Mouse (Mus musculus) right cerebral cortex, adult 2 months (tissue): Measurements from ENCODE around the gene Tmbim1.
"Not testable (repeated sequence)": the region's sequence is repeated elsewhere in the genome, so short reads cannot be mapped to it uniquely, and the experiment has no call there.

ENCODE experiments used
- DNase-seq, 2 experiments: peaks; one replicate each; pipeline ENCODE4 v3.0.0; 2021 to 2022; ENCODE audit warnings: low spot score in 2 of 2

Gene Tmbim1

GRCm38 (mm10) chr1:74305522-74305921 lies at the start of gene Tmbim1:
Gene Tmbim1 (minus strand): TSS chr1:74305622.
- DNase-seq: no peak

- DNase-seq: no peak
These were observed 48.2 kb upstream of the Tmbim1 start for GRCm38 (mm10) chr1:74353453-74354229.

GRCm38 (mm10) chr1:74352532-74353096 lies 47.2 kb upstream of the Tmbim1 start:
- no peak for DNase-seq

- no peak for DNase-seq
These were observed 45.9 kb upstream of the Tmbim1 start for GRCm38 (mm10) chr1:74351185-74351769.

GRCm38 (mm10) chr1:74344163-74344916 lies 38.9 kb upstream of the Tmbim1 start:
- DNase-seq: no peak

- DNase-seq: no peak
These were observed 37.7 kb upstream of the Tmbim1 start for GRCm38 (mm10) chr1:74343161-74343560.

GRCm38 (mm10) chr1:74342308-74342707 lies 36.9 kb upstream of the Tmbim1 start:
- DNase-seq: no peak

- no peak for DNase-seq
These were observed 36.5 kb upstream of the Tmbim1 start for GRCm38 (mm10) chr1:74341898-74342297.

- DNase-seq: not testable (repeated sequence)
These were observed 35.6 kb upstream of the Tmbim1 start for GRCm38 (mm10) chr1:74340992-74341391.

- peak; percentile 41 to 68 for DNase-seq
These were observed 34.9 kb upstream of the Tmbim1 start for GRCm38 (mm10) chr1:74340361-74340764.

- DNase-seq: no peak
These were observed 34.5 kb upstream of the Tmbim1 start for GRCm38 (mm10) chr1:74339917-74340316.

- DNase-seq: no peak
These were observed 33.2 kb upstream of the Tmbim1 start for GRCm38 (mm10) chr1:74338626-74339025.

GRCm38 (mm10) chr1:74338013-74338412 lies 32.6 kb upstream of the Tmbim1 start:
- no peak for DNase-seq

GRCm38 (mm10) chr1:74337241-74337771 lies 31.9 kb upstream of the Tmbim1 start:
- no peak for DNase-seq

GRCm38 (mm10) chr1:74335436-74336170 lies 30.2 kb upstream of the Tmbim1 start:
- DNase-seq: no peak

- DNase-seq: no peak
These were observed 29.6 kb upstream of the Tmbim1 start for GRCm38 (mm10) chr1:74335033-74335432.

- DNase-seq: no peak
These were observed 29.2 kb upstream of the Tmbim1 start for GRCm38 (mm10) chr1:74334607-74335006.

- no peak for DNase-seq
These were observed 27.5 kb upstream of the Tmbim1 start for GRCm38 (mm10) chr1:74332930-74333329.

- DNase-seq: peak; percentile 95 to 96
These were observed 26.9 kb upstream of the Tmbim1 start for GRCm38 (mm10) chr1:74332241-74332763.

- DNase-seq: no peak
These were observed 25.7 kb upstream of the Tmbim1 start for GRCm38 (mm10) chr1:74331046-74331681.
